Mouse (Mus musculus) forebrain, embryonic 11.5 days (tissue): ENCODE results near the gene Szrd1. TPM values are rescaled to one million over a fixed set of nuclear protein-coding genes. Genes with fewer than 3 reads are reported as not detected.

Experiments used
- ATAC-seq: fragments of 200-750 bp; cut with Nextera tagmentation; replicated peaks from 2 replicates; pipeline ENCODE4 v1.8.0; 2017; ENCODE audit warnings: moderate TSS enrichment; ENCODE audit not compliant: low FRiP score
- DNase-seq: peaks from one replicate; pipeline ENCODE4 v3.0.0-alpha.2; 2017; ENCODE audit warnings: low spot score
- H3K27ac ChIP-seq: fragments of 300-500 bp; sonication (generic); 2 replicates; pipeline ENCODE4 v1.5.1; 2014; ENCODE audit warnings: low read depth, low read length
- H3K27me3 ChIP-seq: fragments of 300-500 bp; sonication (generic); 2 replicates; pipeline ENCODE4 v1.6.1; 2014; ENCODE audit warnings: mild to moderate bottlenecking, low read length, mixed read lengths; ENCODE audit not compliant: control insufficient read depth, insufficient read depth
- H3K36me3 ChIP-seq: fragments of 300-500 bp; sonication (generic); 2 replicates; pipeline ENCODE4 v1.6.1; 2014; ENCODE audit warnings: mild to moderate bottlenecking, low read length, moderate library complexity, mixed read lengths; ENCODE audit not compliant: control insufficient read depth, insufficient read depth
- H3K4me1 ChIP-seq: fragments of 300-500 bp; sonication (generic); replicated peaks from 2 replicates; pipeline ENCODE4 v1.6.1; 2014; ENCODE audit warnings: low read length, mixed read lengths; ENCODE audit not compliant: control insufficient read depth, insufficient read depth
- H3K4me2 ChIP-seq: fragments of 300-500 bp; sonication (generic); 2 replicates; pipeline ENCODE4 v1.6.1; 2014; ENCODE audit warnings: low read depth, mild to moderate bottlenecking, low read length, moderate library complexity, mixed read lengths; ENCODE audit not compliant: severe bottlenecking
- H3K4me3 ChIP-seq: fragments of 300-500 bp; sonication (generic); 2 replicates; pipeline ENCODE4 v1.5.1; 2014; ENCODE audit warnings: low read depth, low read length
- H3K9ac ChIP-seq: fragments of 300-500 bp; sonication (generic); 2 replicates; pipeline ENCODE4 v1.6.1; 2014; ENCODE audit warnings: low read length
- H3K9me3 ChIP-seq: fragments of 300-500 bp; sonication (generic); 2 replicates; pipeline ENCODE4 v1.6.1; 2016; ENCODE audit warnings: low read length, mixed read lengths; ENCODE audit not compliant: control insufficient read depth
- WGBS: fragments of 180-500 bp; shearing (Covaris S2); extraction: QIAGEN DNeasy Blood & Tissue Kit; methylation state at CpG from one replicate; pipeline ENCODE4 v1.1.7; 2014; 5-methylcytosine and 5-hydroxymethylcytosine counted together
- polyA plus RNA-seq: library from polyadenylated mRNA; unstranded; fragments of >200 nt; fragmentation: Nextera tagmentation; extraction: Ambion mirVana; gene quantifications from 2 replicates; pipeline ENCODE4 v1.2.1, GENCODE M21; 2014

The Szrd1 gene
- polyA plus RNA-seq, 1 experiment from 2014 or later = 22.9 TPM

GRCm38 (mm10) chr4:141175783-141176182, 36.2 kb upstream of the Szrd1 start:
- WGBS = 86% methylated on average over 5 of the region's 5 CpGs
- no peak for DNase-seq
- H3K4me3 ChIP-seq = no peak overlapping the region
- H3K27me3 ChIP-seq = no peaks in the 10 kb centered on the region
- H3K4me2 ChIP-seq = no peak overlapping the region
- no peak for ATAC-seq
- H3K4me1 ChIP-seq = no peaks in the 10 kb centered on the region
- H3K27ac ChIP-seq = no peak overlapping the region
- no peak overlapping the region for H3K9ac ChIP-seq
- no peaks in the 10 kb centered on the region; the same call in 1 of the 2 replicates for H3K36me3 ChIP-seq
- no peaks in the 10 kb centered on the region for H3K9me3 ChIP-seq

DNA sequence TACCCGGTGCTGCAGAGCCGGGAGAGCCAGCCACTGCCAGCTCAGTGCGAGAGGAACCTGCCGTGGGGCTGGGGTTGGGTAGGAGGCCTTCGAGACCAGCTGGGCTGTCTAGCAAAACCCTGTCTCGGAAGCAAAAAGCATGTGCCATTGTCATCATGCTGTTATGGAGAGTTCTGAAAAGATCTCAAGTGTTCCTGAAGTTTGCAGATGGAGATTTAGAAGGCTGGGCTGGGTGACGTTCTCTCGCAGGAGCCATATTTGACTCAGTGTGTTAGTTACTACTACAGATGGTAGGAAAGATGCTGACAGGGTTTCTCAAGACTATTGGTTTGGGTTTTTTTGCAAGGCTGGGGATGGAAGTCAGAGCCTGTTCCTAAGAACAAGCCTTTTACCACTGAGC, 32.5 kb upstream of the Szrd1 start:
- no peak overlapping the region for H3K27ac ChIP-seq
- WGBS = 93% methylated on average over 8 of the region's 8 CpGs

GRCm38 (mm10) chr4:141167156-141167555, 27.6 kb upstream of the Szrd1 start:
- Histone ChIP-seq H3K9ac (no peak overlapping the region), H3K27me3 (no peaks in the 10 kb centered on the region), H3K36me3 (no peaks in the 10 kb centered on the region; the same call in 1 of the 2 replicates), H3K27ac (no peak overlapping the region), H3K4me1 (no peaks in the 10 kb centered on the region), H3K4me2 (no peak overlapping the region), H3K9me3 (peaks cover 2% of the 10 kb centered on the region; the same call in 1 of the 2 replicates), H3K4me3 (no peak overlapping the region)
- DNase-seq = no peak
- 90% methylated on average over 3 of the region's 3 CpGs for WGBS
- no peak for ATAC-seq

More for the DNA sequence above, 32.5 kb upstream of the Szrd1 start:
- no peaks in the 10 kb centered on the region for H3K27me3 ChIP-seq
- no peak overlapping the region for H3K4me3 ChIP-seq
- DNase-seq (no peak), ATAC-seq (no peak)
- no peaks in the 10 kb centered on the region; the same call in 1 of the 2 replicates for H3K36me3 ChIP-seq
- H3K4me1 ChIP-seq = no peaks in the 10 kb centered on the region
- H3K9ac ChIP-seq = no peak overlapping the region
- H3K4me2 ChIP-seq = no peak overlapping the region
- H3K9me3 ChIP-seq = no peaks in the 10 kb centered on the region

DNA sequence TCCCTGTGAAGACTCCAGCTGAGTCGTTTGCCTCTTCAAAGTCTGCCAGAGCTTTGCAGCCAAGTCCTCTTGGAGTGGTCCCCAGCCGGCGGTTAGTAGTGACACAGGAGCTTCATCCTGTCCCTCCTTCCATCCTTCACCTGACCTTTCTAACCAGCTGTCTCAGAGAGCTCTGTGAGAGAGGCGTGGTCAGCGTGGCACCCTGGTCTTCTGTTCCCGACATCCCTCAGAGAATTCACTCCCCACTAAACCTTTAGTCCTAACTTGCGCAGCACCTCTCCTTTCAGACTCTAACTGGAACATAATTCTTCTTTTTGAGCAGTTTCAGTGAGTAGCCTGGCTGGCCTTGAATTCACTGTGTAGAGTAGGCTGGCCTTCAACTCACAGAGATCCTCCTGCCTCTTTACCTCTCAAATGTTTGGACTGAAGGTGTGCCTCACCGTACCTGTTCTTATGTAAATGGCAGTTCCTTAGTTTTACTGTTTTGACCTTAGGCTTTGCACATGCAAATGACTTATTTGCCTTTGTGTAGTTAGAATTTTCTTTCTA, 26.2 kb upstream of the Szrd1 start:
- WGBS = 86% methylated on average over 8 of the region's 8 CpGs
- no peak overlapping the region for H3K4me2 ChIP-seq
- no peaks in the 10 kb centered on the region; the same call in 1 of the 2 replicates for H3K36me3 ChIP-seq
- H3K9ac ChIP-seq = no peak overlapping the region
- no peak for ATAC-seq
- H3K9me3 ChIP-seq = peaks cover 2% of the 10 kb centered on the region; the same call in 1 of the 2 replicates
- DNase-seq = no peak
- H3K4me1 ChIP-seq = no peaks in the 10 kb centered on the region
- H3K4me3 ChIP-seq = no peak overlapping the region
- H3K27me3 ChIP-seq = no peaks in the 10 kb centered on the region
- no peak overlapping the region for H3K27ac ChIP-seq

DNA sequence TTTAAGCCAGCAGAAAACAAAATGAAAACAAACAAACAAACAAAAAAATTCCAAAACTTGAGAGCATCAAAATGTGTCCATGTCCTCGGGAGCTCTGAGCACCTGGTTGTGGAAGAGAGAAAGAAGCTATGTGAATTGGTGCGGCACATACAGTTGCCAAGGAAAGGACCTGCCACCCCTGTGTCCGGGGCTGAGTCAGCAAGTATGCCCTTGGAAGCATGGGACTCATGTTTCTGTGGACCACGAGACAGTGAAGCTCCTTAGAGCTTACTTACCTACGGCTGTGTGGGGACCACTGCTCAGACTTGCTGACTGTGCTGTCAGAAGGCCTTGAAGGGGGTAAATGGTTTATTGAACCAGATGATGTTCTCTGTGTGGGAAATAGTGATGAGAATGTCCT, 24.2 kb upstream of the Szrd1 start:
- H3K27me3 ChIP-seq = no peaks in the 10 kb centered on the region
- WGBS = 98% methylated on average over 5 of the region's 5 CpGs
- H3K4me3 ChIP-seq = no peak overlapping the region
- H3K4me2 ChIP-seq = no peak overlapping the region
- H3K9me3 ChIP-seq = peaks cover 2% of the 10 kb centered on the region; the same call in 1 of the 2 replicates
- ATAC-seq = no peak
- H3K9ac ChIP-seq = no peak overlapping the region
- H3K27ac ChIP-seq = no peak overlapping the region
- H3K4me1 ChIP-seq = 0 out of 2 replicates have a peak, but pooled peaks cover 6% of the 10 kb centered on the region
- no peak for DNase-seq
- no peaks in the 10 kb centered on the region; the same call in 1 of the 2 replicates for H3K36me3 ChIP-seq

GRCm38 (mm10) chr4:141161699-141162208, 22.2 kb upstream of the Szrd1 start:
- no peak overlapping the region for H3K9ac ChIP-seq
- ATAC-seq = no peak
- H3K36me3 ChIP-seq = no peaks in the 10 kb centered on the region
- no peak overlapping the region for H3K4me2 ChIP-seq
- no peak for DNase-seq
- peaks cover 2% of the 10 kb centered on the region; the same call in 1 of the 2 replicates for H3K9me3 ChIP-seq
- no peaks in the 10 kb centered on the region for H3K27me3 ChIP-seq
- H3K4me1 ChIP-seq = 0 out of 2 replicates have a peak, but pooled peaks cover 6% of the 10 kb centered on the region
- H3K4me3 ChIP-seq = no peak overlapping the region
- no peak overlapping the region for H3K27ac ChIP-seq
- 94% methylated on average over 6 of the region's 6 CpGs for WGBS

GRCm38 (mm10) chr4:141160193-141160592, 20.6 kb upstream of the Szrd1 start:
- H3K27ac ChIP-seq = no peak overlapping the region
- H3K4me1 ChIP-seq = 0 out of 2 replicates have a peak, but pooled peaks cover 6% of the 10 kb centered on the region
- ATAC-seq (no peak), DNase-seq (no peak)
- H3K36me3 ChIP-seq = no peaks in the 10 kb centered on the region
- peaks cover 2% of the 10 kb centered on the region; the same call in 1 of the 2 replicates for H3K9me3 ChIP-seq
- no peak overlapping the region for H3K9ac ChIP-seq
- H3K27me3 ChIP-seq = no peaks in the 10 kb centered on the region
- H3K4me3 ChIP-seq = no peak overlapping the region
- no peak overlapping the region for H3K4me2 ChIP-seq
- 87% methylated on average over 4 of the region's 4 CpGs for WGBS

DNA sequence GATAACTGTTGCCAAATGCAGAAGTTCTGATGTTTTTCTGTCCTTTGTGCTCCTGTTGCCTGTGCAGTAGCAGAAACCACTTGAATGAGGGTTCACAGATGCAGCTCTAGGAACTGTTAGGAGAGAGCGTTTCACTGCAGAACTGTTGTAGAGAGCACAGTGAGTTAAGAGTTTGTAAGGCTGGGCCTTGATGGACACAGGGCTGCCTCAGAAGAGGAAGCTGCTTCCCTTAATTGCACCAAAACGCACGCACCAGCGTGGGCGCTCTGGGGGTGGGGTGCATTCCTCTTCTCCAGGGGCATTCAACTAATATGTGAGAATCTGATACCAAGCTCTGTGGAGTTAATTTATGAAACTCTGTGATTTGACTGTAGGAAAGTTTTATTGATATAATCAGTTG, 20.1 kb upstream of the Szrd1 start:
- ATAC-seq = no peak
- no peak for DNase-seq
- no peak overlapping the region for H3K27ac ChIP-seq
- H3K9ac ChIP-seq = no peak overlapping the region
- peaks cover 2% of the 10 kb centered on the region; the same call in 1 of the 2 replicates for H3K9me3 ChIP-seq
- no peak overlapping the region for H3K4me3 ChIP-seq
- H3K27me3 ChIP-seq = no peaks in the 10 kb centered on the region
- H3K4me1 ChIP-seq = 0 out of 2 replicates have a peak, but pooled peaks cover 6% of the 10 kb centered on the region
- H3K36me3 ChIP-seq = no peaks in the 10 kb centered on the region
- 79% methylated on average over 5 of the region's 5 CpGs for WGBS
- no peak overlapping the region for H3K4me2 ChIP-seq

DNA sequence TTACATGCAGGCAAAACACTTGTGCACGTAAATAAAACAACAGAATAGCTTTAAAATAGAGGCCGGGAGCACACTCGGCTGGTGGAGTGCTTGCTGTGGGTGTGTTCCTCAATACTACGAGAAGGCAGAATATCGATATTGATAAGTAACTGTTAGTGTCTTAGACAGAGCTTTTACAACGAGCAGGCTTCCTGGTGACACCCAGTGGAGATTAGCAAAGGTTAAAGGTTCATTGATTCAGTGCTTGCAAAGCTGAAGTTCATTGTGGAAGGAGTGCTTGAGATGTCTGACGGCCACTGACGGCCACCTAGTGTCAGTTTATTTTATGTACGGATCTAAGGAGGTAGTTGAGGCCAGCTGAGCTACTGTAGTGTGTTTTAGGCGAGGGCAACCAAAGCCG, 19.5 kb upstream of the Szrd1 start:
- DNase-seq = no peak
- Histone ChIP-seq H3K4me2 (no peak overlapping the region), H3K4me3 (no peak overlapping the region), H3K27ac (no peak overlapping the region), H3K27me3 (no peaks in the 10 kb centered on the region), H3K9ac (no peak overlapping the region), H3K36me3 (no peaks in the 10 kb centered on the region), H3K9me3 (no peaks in the 10 kb centered on the region; the same call in 1 of the 2 replicates), H3K4me1 (0 out of 2 replicates have a peak, but pooled peaks cover 6% of the 10 kb centered on the region)
- WGBS = 63% methylated on average over 11 of the region's 11 CpGs
- no peak for ATAC-seq
